Mouse (Mus musculus): ENCODE data around the gene Itprid2. TPM values are rescaled to one million over a fixed set of nuclear protein-coding genes. Genes with fewer than 3 reads are reported as not detected.

Gene Itprid2
- polyA plus RNA-seq, 1 experiment from 2014 or later = 15.3 TPM

GRCm38 (mm10) chr2:79618145-79618544 is 17.0 kb upstream of the Itprid2 start:
- Histone ChIP-seq H3K27me3 (no peaks in the 10 kb centered on the region), H3K4me2 (replicated peaks) (no peak overlapping the region), H3K27ac (replicated peaks) (no peak overlapping the region), H3K36me3 (no peaks in the 10 kb centered on the region), H3K4me1 (no peaks in the 10 kb centered on the region), H3K9ac (no peak overlapping the region), H3K4me3 (replicated peaks) (no peak overlapping the region), H3K9me3 (replicated peaks) (no peaks in the 10 kb centered on the region)
- WGBS = 85% methylated on average over 2 of the region's 2 CpGs
- no peak for ATAC-seq (ENCODE audit: insufficient number of reproducible peaks, low FRiP score, low TSS enrichment, low read depth)

- no peaks in the 10 kb centered on the region for H3K4me1 ChIP-seq
- no peak overlapping the region for H3K27ac ChIP-seq (replicated peaks)
- no peak overlapping the region for H3K4me3 ChIP-seq (replicated peaks)
- no peaks in the 10 kb centered on the region for H3K36me3 ChIP-seq
- no peaks in the 10 kb centered on the region for H3K27me3 ChIP-seq
- H3K9ac ChIP-seq = no peak overlapping the region
- H3K9me3 ChIP-seq (replicated peaks) = no peaks in the 10 kb centered on the region
- no peak for ATAC-seq (ENCODE audit: insufficient number of reproducible peaks, low FRiP score, low TSS enrichment, low read depth)
- 73% methylated on average over 6 of the region's 6 CpGs for WGBS
- H3K4me2 ChIP-seq (replicated peaks) = no peak overlapping the region
Observed at GRCm38 (mm10) chr2:79618614-79619568, 16.3 kb upstream of the Itprid2 start.

GRCm38 (mm10) chr2:79623256-79623655 is 11.9 kb upstream of the Itprid2 start:
- Histone ChIP-seq H3K27ac (replicated peaks) (no peak overlapping the region), H3K4me3 (replicated peaks) (no peak overlapping the region), H3K4me2 (replicated peaks) (no peak overlapping the region), H3K9me3 (replicated peaks) (no peaks in the 10 kb centered on the region), H3K36me3 (no peaks in the 10 kb centered on the region), H3K4me1 (no peaks in the 10 kb centered on the region), H3K27me3 (no peaks in the 10 kb centered on the region), H3K9ac (no peak overlapping the region)
- no peak for ATAC-seq (ENCODE audit: insufficient number of reproducible peaks, low FRiP score, low TSS enrichment, low read depth)
- 87% methylated on average over 4 of the region's 4 CpGs for WGBS

GRCm38 (mm10) chr2:79627624-79628023 is 7.5 kb upstream of the Itprid2 start:
- H3K4me1 ChIP-seq = no peaks in the 10 kb centered on the region
- no peaks in the 10 kb centered on the region for H3K27me3 ChIP-seq
- no peak overlapping the region for H3K9ac ChIP-seq
- no peaks in the 10 kb centered on the region for H3K36me3 ChIP-seq
- ATAC-seq (ENCODE audit: insufficient number of reproducible peaks, low FRiP score, low TSS enrichment, low read depth) = no peak
- no peaks in the 10 kb centered on the region for H3K9me3 ChIP-seq (replicated peaks)
- H3K4me3 ChIP-seq (replicated peaks) = no peak overlapping the region
- no peak overlapping the region for H3K4me2 ChIP-seq (replicated peaks)
- 83% methylated on average over 1 of the region's 1 CpGs for WGBS
- no peak overlapping the region for H3K27ac ChIP-seq (replicated peaks)

- ATAC-seq (ENCODE audit: insufficient number of reproducible peaks, low FRiP score, low TSS enrichment, low read depth) = no peak
- Histone ChIP-seq H3K9me3 (replicated peaks) (no peaks in the 10 kb centered on the region), H3K27me3 (no peaks in the 10 kb centered on the region), H3K4me1 (no peaks in the 10 kb centered on the region), H3K4me3 (replicated peaks) (no peak overlapping the region), H3K4me2 (replicated peaks) (no peak overlapping the region), H3K9ac (no peak overlapping the region), H3K36me3 (no peaks in the 10 kb centered on the region), H3K27ac (replicated peaks) (no peak overlapping the region)
- 71% methylated on average over 2 of the region's 2 CpGs for WGBS
Observed at GRCm38 (mm10) chr2:79630231-79630630, 4.9 kb upstream of the Itprid2 start.

GRCm38 (mm10) chr2:79635426-79636291 is 507 bp downstream of the Itprid2 start:
- H3K4me1 ChIP-seq = peaks cover 11% of the 10 kb centered on the region
- no peak; the same call in 1 of the 2 replicates for ATAC-seq (ENCODE audit: insufficient number of reproducible peaks, low FRiP score, low TSS enrichment, low read depth)
- H3K4me2 ChIP-seq (replicated peaks) = peak overlapping the region; percentile 82
- H3K27me3 ChIP-seq = no peaks in the 10 kb centered on the region
- H3K4me3 ChIP-seq (replicated peaks) = peak overlapping the region; percentile 92
- H3K9ac ChIP-seq = peak overlapping the region; percentile 85
- WGBS = under 1% methylated on average over 80 of the region's 83 CpGs
- peak overlapping the region; percentile 89 for H3K27ac ChIP-seq (replicated peaks)
- H3K36me3 ChIP-seq = no peaks in the 10 kb centered on the region
- H3K9me3 ChIP-seq (replicated peaks) = no peaks in the 10 kb centered on the region

- Histone ChIP-seq H3K9me3 (replicated peaks) (no peaks in the 10 kb centered on the region), H3K4me2 (replicated peaks) (peak overlapping the region; percentile 28; the same call in 1 of the 2 replicates), H3K27ac (replicated peaks) (no peak overlapping the region), H3K27me3 (no peaks in the 10 kb centered on the region), H3K36me3 (peaks cover 14% of the 10 kb centered on the region; the same call in 1 of the 2 replicates), H3K4me3 (replicated peaks) (peak overlapping the region; percentile 22), H3K9ac (no peak overlapping the region), H3K4me1 (peaks cover 11% of the 10 kb centered on the region)
- 58% methylated on average over 4 of the region's 4 CpGs for WGBS
- no peak for ATAC-seq (ENCODE audit: insufficient number of reproducible peaks, low FRiP score, low TSS enrichment, low read depth)
Observed at GRCm38 (mm10) chr2:79638924-79639323, 3.8 kb downstream of the Itprid2 start.

- no peak for ATAC-seq (ENCODE audit: insufficient number of reproducible peaks, low FRiP score, low TSS enrichment, low read depth)
Observed at GRCm38 (mm10) chr2:79646237-79646688, 11.1 kb downstream of the Itprid2 start.

GRCm38 (mm10) chr2:79647094-79647493 is 11.9 kb downstream of the Itprid2 start:
- no peaks in the 10 kb centered on the region for H3K27me3 ChIP-seq
- WGBS = 63% methylated on average over 4 of the region's 4 CpGs
- H3K4me3 ChIP-seq (replicated peaks) = no peak overlapping the region
- no peaks in the 10 kb centered on the region for H3K9me3 ChIP-seq (replicated peaks)
- no peak for ATAC-seq (ENCODE audit: insufficient number of reproducible peaks, low FRiP score, low TSS enrichment, low read depth)
- no peak overlapping the region for H3K9ac ChIP-seq
- no peak overlapping the region for H3K27ac ChIP-seq (replicated peaks)
- no peak overlapping the region for H3K4me2 ChIP-seq (replicated peaks)
- H3K4me1 ChIP-seq = peaks cover 12% of the 10 kb centered on the region
- H3K36me3 ChIP-seq = peaks cover 24% of the 10 kb centered on the region

More at GRCm38 (mm10) chr2:79646237-79646688, 11.1 kb downstream of the Itprid2 start:
- no peak overlapping the region for H3K27ac ChIP-seq (replicated peaks)
- 52% methylated on average over 4 of the region's 4 CpGs for WGBS
- no peaks in the 10 kb centered on the region for H3K27me3 ChIP-seq
- no peak overlapping the region for H3K9ac ChIP-seq
- H3K4me1 ChIP-seq = peaks cover 11% of the 10 kb centered on the region
- H3K9me3 ChIP-seq (replicated peaks) = no peaks in the 10 kb centered on the region
- no peak overlapping the region for H3K4me3 ChIP-seq (replicated peaks)
- H3K36me3 ChIP-seq = peaks cover 28% of the 10 kb centered on the region
- no peak overlapping the region for H3K4me2 ChIP-seq (replicated peaks)

- H3K36me3 ChIP-seq = peaks cover 24% of the 10 kb centered on the region
- no peak overlapping the region for H3K27ac ChIP-seq (replicated peaks)
- 59% methylated on average over 2 of the region's 2 CpGs for WGBS
- no peaks in the 10 kb centered on the region for H3K27me3 ChIP-seq
- H3K9ac ChIP-seq = no peak overlapping the region
- no peak overlapping the region for H3K4me3 ChIP-seq (replicated peaks)
- H3K4me2 ChIP-seq (replicated peaks) = no peak overlapping the region
- no peak for ATAC-seq (ENCODE audit: insufficient number of reproducible peaks, low FRiP score, low TSS enrichment, low read depth)
- H3K4me1 ChIP-seq = peaks cover 12% of the 10 kb centered on the region
- no peaks in the 10 kb centered on the region for H3K9me3 ChIP-seq (replicated peaks)
Observed at GRCm38 (mm10) chr2:79647728-79648127, 12.6 kb downstream of the Itprid2 start.

GRCm38 (mm10) chr2:79651185-79651584 is 16.0 kb downstream of the Itprid2 start:
- no peak for ATAC-seq (ENCODE audit: insufficient number of reproducible peaks, low FRiP score, low TSS enrichment, low read depth)
- Histone ChIP-seq H3K36me3 (peaks cover 18% of the 10 kb centered on the region; the same call in 1 of the 2 replicates), H3K4me1 (peaks cover 7% of the 10 kb centered on the region; the same call in 1 of the 2 replicates), H3K4me2 (replicated peaks) (no peak overlapping the region), H3K9me3 (replicated peaks) (no peaks in the 10 kb centered on the region), H3K27me3 (no peaks in the 10 kb centered on the region), H3K9ac (no peak overlapping the region), H3K4me3 (replicated peaks) (no peak overlapping the region), H3K27ac (replicated peaks) (no peak overlapping the region)
- WGBS = 75% methylated on average over 3 of the region's 3 CpGs
